Mouse (Mus musculus): Measurements from ENCODE around the gene Pik3c2g. TPM values are rescaled to one million over a fixed set of nuclear protein-coding genes. Genes with fewer than 3 reads are reported as not detected.

Pik3c2g gene
- polyA plus RNA-seq, 1 experiment from 2014 or later, result 0.57 TPM

GRCm38 (mm10) chr6:139655399-139655798, 68.4 kb downstream of the Pik3c2g start:
- Histone ChIP-seq H3K9ac (replicated peaks; ENCODE audit: low read length) (no peak overlapping the region), H3K4me3 (replicated peaks; ENCODE audit: low read depth, low read length) (no peak overlapping the region), H3K27ac (replicated peaks; ENCODE audit: low read depth, low read length) (no peak overlapping the region), H3K4me1 (ENCODE audit: control insufficient read depth, insufficient read depth, low read length) (no peaks in the 10 kb centered on the region), H3K27me3 (ENCODE audit: control insufficient read depth, insufficient read depth, low read length) (no peaks in the 10 kb centered on the region), H3K4me2 (ENCODE audit: low read length) (no peak overlapping the region), H3K9me3 (ENCODE audit: control insufficient read depth, low read length) (peaks cover 5% of the 10 kb centered on the region), H3K36me3 (ENCODE audit: control insufficient read depth, insufficient read depth, low read length) (no peaks in the 10 kb centered on the region)
- no peak for ATAC-seq (ENCODE audit: low FRiP score, low TSS enrichment)
- DNase-seq, result peak; percentile 80
- WGBS, result 35% methylated on average over 4 of the region's 4 CpGs

DNA sequence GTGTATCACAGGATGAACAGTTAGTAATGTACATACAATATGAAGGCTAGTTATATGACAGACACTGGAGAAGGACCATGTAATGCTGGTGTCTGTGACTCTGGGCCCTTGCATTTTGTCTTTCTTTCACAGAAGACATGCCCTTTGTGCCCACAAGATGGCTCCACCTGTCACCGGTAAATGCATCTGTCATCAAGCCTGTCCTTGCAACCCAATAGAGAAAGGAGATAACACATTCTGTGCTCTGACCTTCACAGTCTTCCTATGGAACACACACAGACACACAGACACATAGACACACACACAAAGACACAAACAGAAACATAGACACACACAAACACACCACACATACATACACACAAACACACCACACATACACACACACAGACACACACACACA, 75.4 kb downstream of the Pik3c2g start:
- no peaks in the 10 kb centered on the region for H3K27me3 ChIP-seq (ENCODE audit: control insufficient read depth, insufficient read depth, low read length)
- peaks cover 5% of the 10 kb centered on the region for H3K9me3 ChIP-seq (ENCODE audit: control insufficient read depth, low read length)
- DNase-seq, result peak; percentile 70
- WGBS, result 47% methylated on average over 1 of the region's 1 CpGs
- H3K36me3 ChIP-seq (ENCODE audit: control insufficient read depth, insufficient read depth, low read length), result no peaks in the 10 kb centered on the region
- no peak overlapping the region for H3K4me3 ChIP-seq (replicated peaks; ENCODE audit: low read depth, low read length)
- H3K27ac ChIP-seq (replicated peaks; ENCODE audit: low read depth, low read length), result no peak overlapping the region
- ATAC-seq (ENCODE audit: low FRiP score, low TSS enrichment), result no peak
- H3K4me2 ChIP-seq (ENCODE audit: low read length), result no peak overlapping the region
- H3K4me1 ChIP-seq (ENCODE audit: control insufficient read depth, insufficient read depth, low read length), result no peaks in the 10 kb centered on the region
- H3K9ac ChIP-seq (replicated peaks; ENCODE audit: low read length), result no peak overlapping the region

- H3K4me3 ChIP-seq (replicated peaks; ENCODE audit: low read depth, low read length), result no peak overlapping the region
- ATAC-seq (ENCODE audit: low FRiP score, low TSS enrichment), result no peak
- no peaks in the 10 kb centered on the region for H3K27me3 ChIP-seq (ENCODE audit: control insufficient read depth, insufficient read depth, low read length)
- 83% methylated on average over 3 of the region's 3 CpGs for WGBS
- DNase-seq, result no peak
- H3K9ac ChIP-seq (replicated peaks; ENCODE audit: low read length), result no peak overlapping the region
- no peaks in the 10 kb centered on the region for H3K4me1 ChIP-seq (ENCODE audit: control insufficient read depth, insufficient read depth, low read length)
- H3K9me3 ChIP-seq (ENCODE audit: control insufficient read depth, low read length), result no peaks in the 10 kb centered on the region
- H3K4me2 ChIP-seq (ENCODE audit: low read length), result no peak overlapping the region
- H3K27ac ChIP-seq (replicated peaks; ENCODE audit: low read depth, low read length), result no peak overlapping the region
- H3K36me3 ChIP-seq (ENCODE audit: control insufficient read depth, insufficient read depth, low read length), result no peaks in the 10 kb centered on the region
Observed at GRCm38 (mm10) chr6:139718416-139718984, 131.5 kb downstream of the Pik3c2g start.

- Histone ChIP-seq H3K27me3 (ENCODE audit: control insufficient read depth, insufficient read depth, low read length) (no peaks in the 10 kb centered on the region), H3K36me3 (ENCODE audit: control insufficient read depth, insufficient read depth, low read length) (no peaks in the 10 kb centered on the region), H3K9me3 (ENCODE audit: control insufficient read depth, low read length) (no peaks in the 10 kb centered on the region), H3K27ac (replicated peaks; ENCODE audit: low read depth, low read length) (no peak overlapping the region), H3K9ac (replicated peaks; ENCODE audit: low read length) (no peak overlapping the region), H3K4me1 (ENCODE audit: control insufficient read depth, insufficient read depth, low read length) (no peaks in the 10 kb centered on the region), H3K4me2 (ENCODE audit: low read length) (no peak overlapping the region), H3K4me3 (replicated peaks; ENCODE audit: low read depth, low read length) (no peak overlapping the region)
- 79% methylated on average over 13 of the region's 13 CpGs for WGBS
- no peak for ATAC-seq (ENCODE audit: low FRiP score, low TSS enrichment)
- DNase-seq, result no peak
Observed at GRCm38 (mm10) chr6:139719639-139720221, 132.7 kb downstream of the Pik3c2g start.

DNA sequence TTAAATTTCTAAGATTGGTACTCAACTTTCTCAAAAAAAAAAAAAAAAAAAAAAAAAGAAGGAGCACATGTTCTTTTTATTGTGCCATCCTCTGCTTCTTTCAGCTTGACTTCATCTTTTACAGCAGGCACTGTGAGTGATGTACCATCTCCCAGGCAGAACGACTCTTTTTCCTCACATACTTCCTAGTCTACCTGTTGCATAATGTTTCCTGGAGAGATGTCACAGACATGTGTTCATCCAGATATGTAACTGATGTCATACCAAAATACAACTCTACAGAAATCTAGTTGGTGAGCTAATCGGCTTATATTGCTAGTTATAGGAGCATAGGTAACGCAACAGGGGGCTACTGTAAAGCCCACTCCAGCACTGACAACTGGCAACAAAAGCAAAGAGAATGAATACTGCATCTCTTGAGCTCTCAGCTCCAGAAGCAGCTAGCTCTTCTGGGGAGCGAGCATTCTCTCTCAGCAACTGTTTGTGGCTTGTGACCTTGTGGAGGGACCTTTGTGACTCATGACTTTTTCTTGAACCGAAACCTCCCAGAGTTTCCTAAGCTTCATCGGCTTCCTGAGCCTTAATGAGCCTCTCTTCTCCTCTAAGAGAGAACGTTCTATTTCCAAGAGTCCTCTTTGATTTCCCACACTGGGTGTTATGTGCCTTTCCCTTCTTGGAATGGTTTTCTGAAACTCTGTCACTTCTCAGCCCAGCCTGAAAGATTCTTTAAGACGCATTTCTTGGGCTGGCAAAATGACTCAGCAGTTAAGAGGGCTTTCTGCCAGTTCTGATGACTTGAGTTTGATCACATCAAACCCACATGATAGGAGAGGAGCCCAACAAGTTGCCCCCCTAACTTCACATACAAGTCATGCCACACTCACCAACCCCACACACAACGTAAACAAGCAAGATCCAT, 148.9 kb downstream of the Pik3c2g start:
- Histone ChIP-seq H3K4me1 (ENCODE audit: control insufficient read depth, insufficient read depth, low read length) (no peaks in the 10 kb centered on the region), H3K9ac (replicated peaks; ENCODE audit: low read length) (no peak overlapping the region), H3K9me3 (ENCODE audit: control insufficient read depth, low read length) (no peaks in the 10 kb centered on the region), H3K36me3 (ENCODE audit: control insufficient read depth, insufficient read depth, low read length) (no peaks in the 10 kb centered on the region), H3K27ac (replicated peaks; ENCODE audit: low read depth, low read length) (no peak overlapping the region), H3K4me2 (ENCODE audit: low read length) (no peak overlapping the region), H3K27me3 (ENCODE audit: control insufficient read depth, insufficient read depth, low read length) (no peaks in the 10 kb centered on the region), H3K4me3 (replicated peaks; ENCODE audit: low read depth, low read length) (no peak overlapping the region)
- 90% methylated on average over 9 of the region's 9 CpGs for WGBS
- no peak for DNase-seq
- ATAC-seq (ENCODE audit: low FRiP score, low TSS enrichment), result no peak

DNA sequence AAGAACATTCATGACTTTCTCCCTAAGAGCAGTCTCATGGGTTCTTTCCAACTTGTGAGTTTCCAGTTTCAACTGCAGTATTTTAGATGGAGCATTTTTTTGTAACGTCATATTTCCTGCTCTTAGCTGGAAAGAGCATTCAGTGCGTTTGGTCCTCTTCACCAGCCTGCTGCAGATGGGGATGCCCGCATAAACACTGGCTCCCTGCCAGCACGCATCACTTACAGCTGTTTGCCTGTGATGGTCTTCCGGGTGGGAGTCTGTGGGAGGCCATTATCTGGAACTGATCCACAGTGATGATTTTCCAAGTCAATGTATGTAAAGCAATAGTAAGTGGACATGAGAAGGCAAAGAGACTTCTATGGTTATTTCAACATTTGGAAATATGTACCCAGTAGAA, 151.3 kb downstream of the Pik3c2g start:
- H3K9ac ChIP-seq (replicated peaks; ENCODE audit: low read length), result no peak overlapping the region
- H3K4me1 ChIP-seq (ENCODE audit: control insufficient read depth, insufficient read depth, low read length), result no peaks in the 10 kb centered on the region
- DNase-seq (peak; percentile 37), ATAC-seq (ENCODE audit: low FRiP score, low TSS enrichment) (no peak)
- no peak overlapping the region for H3K4me3 ChIP-seq (replicated peaks; ENCODE audit: low read depth, low read length)
- H3K27ac ChIP-seq (replicated peaks; ENCODE audit: low read depth, low read length), result no peak overlapping the region
- H3K36me3 ChIP-seq (ENCODE audit: control insufficient read depth, insufficient read depth, low read length), result no peaks in the 10 kb centered on the region
- WGBS, result 50% methylated on average over 5 of the region's 5 CpGs
- H3K9me3 ChIP-seq (ENCODE audit: control insufficient read depth, low read length), result no peaks in the 10 kb centered on the region
- H3K27me3 ChIP-seq (ENCODE audit: control insufficient read depth, insufficient read depth, low read length), result no peaks in the 10 kb centered on the region
- H3K4me2 ChIP-seq (ENCODE audit: low read length), result no peak overlapping the region

- no peak for DNase-seq
- WGBS, result 89% methylated on average over 12 of the region's 12 CpGs
Observed at GRCm38 (mm10) chr6:139742693-139743432, 155.8 kb downstream of the Pik3c2g start.

DNA sequence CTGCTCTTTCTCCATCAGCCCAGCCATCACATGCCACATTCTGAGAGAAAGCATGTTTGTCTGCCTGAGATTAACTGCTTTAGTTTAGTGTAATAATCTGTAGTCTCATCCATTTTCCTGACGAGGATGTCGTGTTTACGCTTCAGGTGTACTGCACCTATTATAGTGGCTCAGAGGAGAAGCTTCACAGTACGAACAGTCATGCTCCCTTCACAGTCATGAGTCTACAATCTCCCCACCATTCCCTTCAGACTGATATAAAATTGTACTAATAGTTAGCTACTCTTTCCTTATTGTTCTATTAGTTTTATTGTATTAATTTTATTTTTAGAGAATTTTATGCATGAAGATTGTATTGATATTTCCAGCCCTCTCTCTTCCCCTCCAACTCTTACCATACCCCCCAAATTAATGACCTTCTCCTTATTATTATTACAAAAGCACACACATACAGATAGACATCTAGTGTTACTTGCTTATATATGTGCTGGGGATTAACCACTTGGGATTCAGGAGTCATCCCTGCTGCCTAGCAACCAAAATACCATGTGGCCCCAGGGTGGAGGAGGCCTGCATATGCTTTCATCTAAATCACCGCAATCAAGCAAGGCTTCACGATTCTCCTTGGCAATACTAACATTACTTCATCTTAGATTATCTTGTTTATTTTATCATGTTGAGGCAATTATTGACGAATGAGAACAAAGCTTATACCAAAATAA, 159.9 kb downstream of the Pik3c2g start:
- Histone ChIP-seq H3K4me2 (ENCODE audit: low read length) (no peak overlapping the region), H3K4me3 (replicated peaks; ENCODE audit: low read depth, low read length) (no peak overlapping the region), H3K9ac (replicated peaks; ENCODE audit: low read length) (no peak overlapping the region), H3K27ac (replicated peaks; ENCODE audit: low read depth, low read length) (no peak overlapping the region), H3K36me3 (ENCODE audit: control insufficient read depth, insufficient read depth, low read length) (no peaks in the 10 kb centered on the region), H3K27me3 (ENCODE audit: control insufficient read depth, insufficient read depth, low read length) (no peaks in the 10 kb centered on the region), H3K4me1 (ENCODE audit: control insufficient read depth, insufficient read depth, low read length) (peaks cover 4% of the 10 kb centered on the region; the same call in 1 of the 2 replicates), H3K9me3 (ENCODE audit: control insufficient read depth, low read length) (no peaks in the 10 kb centered on the region)
- DNase-seq (peak; percentile 66), ATAC-seq (ENCODE audit: low FRiP score, low TSS enrichment) (no peak)
- 62% methylated on average over 7 of the region's 7 CpGs for WGBS

More at GRCm38 (mm10) chr6:139742693-139743432, 155.8 kb downstream of the Pik3c2g start:
- no peak overlapping the region for H3K9ac ChIP-seq (replicated peaks; ENCODE audit: low read length)
- no peak for ATAC-seq (ENCODE audit: low FRiP score, low TSS enrichment)
- H3K27ac ChIP-seq (replicated peaks; ENCODE audit: low read depth, low read length), result no peak overlapping the region
- H3K9me3 ChIP-seq (ENCODE audit: control insufficient read depth, low read length), result no peaks in the 10 kb centered on the region
- H3K36me3 ChIP-seq (ENCODE audit: control insufficient read depth, insufficient read depth, low read length), result no peaks in the 10 kb centered on the region
- no peaks in the 10 kb centered on the region for H3K27me3 ChIP-seq (ENCODE audit: control insufficient read depth, insufficient read depth, low read length)
- H3K4me2 ChIP-seq (ENCODE audit: low read length), result no peak overlapping the region
- no peak overlapping the region for H3K4me3 ChIP-seq (replicated peaks; ENCODE audit: low read depth, low read length)
- H3K4me1 ChIP-seq (ENCODE audit: control insufficient read depth, insufficient read depth, low read length), result peaks cover 4% of the 10 kb centered on the region; the same call in 1 of the 2 replicates
